Mouse (Mus musculus) liver, embryonic 13.5 days (tissue): Measurements from ENCODE around the gene Inpp5f. TPM values are rescaled to one million over a fixed set of nuclear protein-coding genes. Genes with fewer than 3 reads are reported as not detected.
A peak's percentile ranks its signal among the peaks of the same experiment; 100 is the strongest.

Source experiments
- ATAC-seq: fragments of 200-750 bp; cut with Nextera tagmentation; 2 replicates; pipeline ENCODE4 v1.8.0; 2017; ENCODE audit warnings: low read depth, mild to moderate bottlenecking, moderate number of reproducible peaks, moderate library complexity
- DNase-seq: peaks from one replicate; pipeline ENCODE4 v3.0.0; 2022
- H3K27ac ChIP-seq: fragments of 300-500 bp; sonication (generic); 2 replicates; pipeline ENCODE4 v1.5.1; 2015; ENCODE audit warnings: moderate library complexity, mild to moderate bottlenecking, inconsistent platforms
- H3K27me3 ChIP-seq: fragments of 300-500 bp; sonication (generic); 2 replicates; pipeline ENCODE4 v1.6.1; 2015; ENCODE audit warnings: mild to moderate bottlenecking, inconsistent platforms
- H3K36me3 ChIP-seq: fragments of 300-500 bp; sonication (generic); 2 replicates; pipeline ENCODE4 v1.6.1; 2015; ENCODE audit warnings: mild to moderate bottlenecking, inconsistent platforms
- H3K4me1 ChIP-seq: fragments of 300-500 bp; sonication (generic); replicated peaks from 2 replicates; pipeline ENCODE4 v1.6.1; 2015; ENCODE audit warnings: inconsistent platforms
- H3K4me2 ChIP-seq: fragments of 300-500 bp; sonication (generic); 2 replicates; pipeline ENCODE4 v1.6.1; 2015; ENCODE audit warnings: inconsistent platforms, mild to moderate bottlenecking, moderate library complexity
- H3K4me3 ChIP-seq: fragments of 300-500 bp; sonication (generic); replicated peaks from 2 replicates; pipeline ENCODE4 v1.5.1; 2015; ENCODE audit warnings: mild to moderate bottlenecking, inconsistent platforms
- H3K9ac ChIP-seq: fragments of 300-500 bp; sonication (generic); 2 replicates; pipeline ENCODE4 v1.6.1; 2015; ENCODE audit warnings: mild to moderate bottlenecking, inconsistent platforms
- H3K9me3 ChIP-seq: fragments of 300-500 bp; sonication (generic); replicated peaks from 2 replicates; pipeline ENCODE4 v1.6.1; 2016; ENCODE audit warnings: inconsistent platforms
- whole genome bisulfite sequencing: fragments of 180-500 bp; shearing (Covaris S2); methylation state at CpG from one replicate; pipeline ENCODE4 v1.1.7; 2015; ENCODE audit not compliant: insufficient replicate concordance; 5-methylcytosine and 5-hydroxymethylcytosine counted together
- polyA plus RNA-seq: library from polyadenylated mRNA; unstranded; fragments of >200 nt; fragmentation: Nextera tagmentation; extraction: Ambion mirVana; gene quantifications from 2 replicates; pipeline ENCODE4 v1.2.1, GENCODE M21; 2015

The Inpp5f gene
- polyA plus RNA-seq, 1 experiment from 2014 or later = 6.9 TPM

- Histone ChIP-seq H3K9me3 (no peaks in the 10 kb centered on the region), H3K9ac (no peak overlapping the region), H3K36me3 (no peaks in the 10 kb centered on the region), H3K27me3 (no peaks in the 10 kb centered on the region), H3K4me2 (no peak overlapping the region), H3K27ac (no peak overlapping the region), H3K4me1 (peaks cover 28% of the 10 kb centered on the region), H3K4me3 (no peak overlapping the region)
- DNase-seq (no peak), ATAC-seq (no peak)
- WGBS = 69% methylated on average over 10 of the region's 10 CpGs
Observed at GRCm38 (mm10) chr7:128578199-128578945, 32.8 kb upstream of the Inpp5f start.

GRCm38 (mm10) chr7:128579381-128579780 is 31.7 kb upstream of the Inpp5f start:
- DNase-seq = no peak
- Histone ChIP-seq H3K4me3 (no peak overlapping the region), H3K4me1 (peaks cover 28% of the 10 kb centered on the region), H3K9me3 (no peaks in the 10 kb centered on the region), H3K36me3 (no peaks in the 10 kb centered on the region), H3K27me3 (no peaks in the 10 kb centered on the region), H3K9ac (no peak overlapping the region), H3K27ac (no peak overlapping the region), H3K4me2 (no peak overlapping the region)
- no peak for ATAC-seq
- WGBS = 37% methylated on average over 2 of the region's 2 CpGs

- Histone ChIP-seq H3K9me3 (no peaks in the 10 kb centered on the region), H3K27me3 (no peaks in the 10 kb centered on the region), H3K4me1 (peaks cover 28% of the 10 kb centered on the region), H3K4me2 (no peak overlapping the region), H3K27ac (no peak overlapping the region), H3K9ac (no peak overlapping the region), H3K4me3 (no peak overlapping the region), H3K36me3 (no peaks in the 10 kb centered on the region)
- ATAC-seq (peak; percentile 53; the same call in 1 of the 2 replicates), DNase-seq (no peak)
- 43% methylated on average over 6 of the region's 6 CpGs for WGBS
Observed at GRCm38 (mm10) chr7:128580318-128580717, 30.8 kb upstream of the Inpp5f start.

GRCm38 (mm10) chr7:128581864-128582484 is 29.2 kb upstream of the Inpp5f start:
- H3K4me3 ChIP-seq = no peak overlapping the region
- H3K27me3 ChIP-seq = no peaks in the 10 kb centered on the region
- no peak overlapping the region for H3K4me2 ChIP-seq
- ATAC-seq (no peak), DNase-seq (no peak)
- no peaks in the 10 kb centered on the region for H3K9me3 ChIP-seq
- no peak overlapping the region for H3K27ac ChIP-seq
- peaks cover 28% of the 10 kb centered on the region for H3K4me1 ChIP-seq
- H3K36me3 ChIP-seq = no peaks in the 10 kb centered on the region
- 82% methylated on average over 15 of the region's 15 CpGs for WGBS
- H3K9ac ChIP-seq = no peak overlapping the region

GRCm38 (mm10) chr7:128583213-128583948 is 27.7 kb upstream of the Inpp5f start:
- Histone ChIP-seq H3K27ac (no peak overlapping the region), H3K4me1 (peaks cover 34% of the 10 kb centered on the region), H3K9me3 (no peaks in the 10 kb centered on the region), H3K4me2 (no peak overlapping the region), H3K4me3 (no peak overlapping the region), H3K9ac (no peak overlapping the region), H3K27me3 (no peaks in the 10 kb centered on the region), H3K36me3 (no peaks in the 10 kb centered on the region)
- 69% methylated on average over 6 of the region's 6 CpGs for WGBS
- DNase-seq (no peak), ATAC-seq (no peak)

GRCm38 (mm10) chr7:128587334-128587933 is 23.7 kb upstream of the Inpp5f start:
- Histone ChIP-seq H3K4me3 (no peak overlapping the region), H3K36me3 (no peaks in the 10 kb centered on the region), H3K27ac (peak overlapping the region; percentile 39; the same call in 1 of the 2 replicates), H3K9me3 (no peaks in the 10 kb centered on the region), H3K4me2 (no peak overlapping the region), H3K27me3 (no peaks in the 10 kb centered on the region), H3K9ac (no peak overlapping the region), H3K4me1 (peaks cover 30% of the 10 kb centered on the region)
- ATAC-seq = peak; percentile 66
- DNase-seq = no peak
- WGBS = 27% methylated on average over 4 of the region's 4 CpGs

- Histone ChIP-seq H3K9me3 (no peaks in the 10 kb centered on the region), H3K9ac (no peak overlapping the region), H3K27ac (no peak overlapping the region), H3K4me3 (no peak overlapping the region), H3K27me3 (no peaks in the 10 kb centered on the region), H3K36me3 (no peaks in the 10 kb centered on the region), H3K4me2 (0 out of 2 replicates have a peak overlapping the region, but pooled peaks have one; percentile 40), H3K4me1 (peaks cover 31% of the 10 kb centered on the region)
- ATAC-seq (0 out of 2 replicates have a peak, but pooled peaks have one; percentile 58), DNase-seq (no peak)
- WGBS = 42% methylated on average over 9 of the region's 9 CpGs
Observed at GRCm38 (mm10) chr7:128591345-128592084, 19.6 kb upstream of the Inpp5f start.

GRCm38 (mm10) chr7:128592118-128592935 is 18.8 kb upstream of the Inpp5f start:
- ATAC-seq = no peak
- no peaks in the 10 kb centered on the region for H3K36me3 ChIP-seq
- DNase-seq = no peak
- no peak overlapping the region for H3K27ac ChIP-seq
- no peaks in the 10 kb centered on the region for H3K9me3 ChIP-seq
- H3K4me2 ChIP-seq = peak overlapping the region; percentile 40
- peaks cover 29% of the 10 kb centered on the region for H3K4me1 ChIP-seq
- no peak overlapping the region for H3K9ac ChIP-seq
- no peak overlapping the region for H3K4me3 ChIP-seq
- H3K27me3 ChIP-seq = no peaks in the 10 kb centered on the region
- WGBS = 26% methylated on average over 21 of the region's 21 CpGs

GRCm38 (mm10) chr7:128592936-128593241 is 18.2 kb upstream of the Inpp5f start:
- no peak overlapping the region for H3K27ac ChIP-seq
- H3K9ac ChIP-seq = no peak overlapping the region
- ATAC-seq = no peak
- WGBS = 39% methylated on average over 6 of the region's 6 CpGs
- peak overlapping the region; percentile 40; the same call in 1 of the 2 replicates for H3K4me2 ChIP-seq
- DNase-seq = no peak
- no peaks in the 10 kb centered on the region for H3K36me3 ChIP-seq
- H3K4me1 ChIP-seq = peaks cover 23% of the 10 kb centered on the region
- H3K27me3 ChIP-seq = no peaks in the 10 kb centered on the region
- H3K4me3 ChIP-seq = no peak overlapping the region
- H3K9me3 ChIP-seq = no peaks in the 10 kb centered on the region

GRCm38 (mm10) chr7:128596274-128596673 is 14.9 kb upstream of the Inpp5f start:
- H3K9me3 ChIP-seq = no peaks in the 10 kb centered on the region
- H3K4me3 ChIP-seq = no peak overlapping the region
- H3K4me1 ChIP-seq = peaks cover 13% of the 10 kb centered on the region
- 86% methylated on average over 2 of the region's 2 CpGs for WGBS
- H3K4me2 ChIP-seq = no peak overlapping the region
- H3K27ac ChIP-seq = no peak overlapping the region
- no peak overlapping the region for H3K9ac ChIP-seq
- DNase-seq (no peak), ATAC-seq (no peak)
- H3K27me3 ChIP-seq = no peaks in the 10 kb centered on the region
- no peaks in the 10 kb centered on the region for H3K36me3 ChIP-seq
